Mouse (Mus musculus): ENCODE measurements around the gene Cx3cr1. TPM values are rescaled to one million over a fixed set of nuclear protein-coding genes. Genes with fewer than 3 reads are reported as not detected.
"Not testable (repeated sequence)": the region's sequence is repeated elsewhere in the genome, so short reads cannot be mapped to it uniquely, and the experiment has no call there.

Cx3cr1 gene
- polyA plus RNA-seq, 1 experiment from 2014 or later, result 8.6 TPM

DNA sequence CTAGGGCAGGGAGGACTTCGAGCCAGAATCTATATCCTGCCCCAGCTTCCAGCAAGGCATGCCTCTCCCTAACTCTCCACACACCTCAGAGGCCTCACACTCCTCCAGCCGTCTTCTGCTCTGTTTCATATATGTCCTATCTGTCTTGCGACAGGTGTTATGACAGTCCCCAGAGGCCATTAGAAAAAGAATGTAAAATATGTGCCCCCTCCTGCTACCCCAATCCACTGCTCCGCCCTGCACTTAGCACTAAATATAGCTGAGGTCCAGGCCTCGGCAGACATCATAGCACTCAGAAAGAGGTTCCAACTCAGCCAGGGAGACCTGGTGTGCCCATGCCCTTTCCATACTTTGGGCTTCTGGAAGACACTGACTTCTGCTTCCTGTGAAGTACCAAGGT is 48.5 kb downstream of the Cx3cr1 start:
- H3K4me1 ChIP-seq (replicated peaks; ENCODE audit: control insufficient read depth, insufficient read depth), result no peaks in the 10 kb centered on the region
- no peaks in the 10 kb centered on the region for H3K27me3 ChIP-seq (ENCODE audit: control insufficient read depth, insufficient read depth, low read length)
- ATAC-seq (ENCODE audit: low FRiP score, low TSS enrichment) (no peak), DNase-seq (ENCODE audit: low spot score) (no peak)
- 43% methylated on average over 5 of the region's 5 CpGs for WGBS
- H3K27ac ChIP-seq (replicated peaks), result no peak overlapping the region
- H3K9me3 ChIP-seq (ENCODE audit: control insufficient read depth, low read length), result no peaks in the 10 kb centered on the region
- no peak overlapping the region for H3K4me2 ChIP-seq (replicated peaks; ENCODE audit: low read depth)
- no peak overlapping the region for H3K4me3 ChIP-seq (ENCODE audit: low read depth, low read length)
- H3K9ac ChIP-seq (ENCODE audit: low read length), result no peak overlapping the region
- TF ChIP-seq CTCF (IDR thresholded peaks at IDR 0.05; ENCODE audit: low read depth) (no peak), EP300 (optimal IDR thresholded peaks at IDR 0.05) (no peak)
- H3K36me3 ChIP-seq (ENCODE audit: control insufficient read depth, insufficient read depth, low read length), result no peaks in the 10 kb centered on the region

DNA sequence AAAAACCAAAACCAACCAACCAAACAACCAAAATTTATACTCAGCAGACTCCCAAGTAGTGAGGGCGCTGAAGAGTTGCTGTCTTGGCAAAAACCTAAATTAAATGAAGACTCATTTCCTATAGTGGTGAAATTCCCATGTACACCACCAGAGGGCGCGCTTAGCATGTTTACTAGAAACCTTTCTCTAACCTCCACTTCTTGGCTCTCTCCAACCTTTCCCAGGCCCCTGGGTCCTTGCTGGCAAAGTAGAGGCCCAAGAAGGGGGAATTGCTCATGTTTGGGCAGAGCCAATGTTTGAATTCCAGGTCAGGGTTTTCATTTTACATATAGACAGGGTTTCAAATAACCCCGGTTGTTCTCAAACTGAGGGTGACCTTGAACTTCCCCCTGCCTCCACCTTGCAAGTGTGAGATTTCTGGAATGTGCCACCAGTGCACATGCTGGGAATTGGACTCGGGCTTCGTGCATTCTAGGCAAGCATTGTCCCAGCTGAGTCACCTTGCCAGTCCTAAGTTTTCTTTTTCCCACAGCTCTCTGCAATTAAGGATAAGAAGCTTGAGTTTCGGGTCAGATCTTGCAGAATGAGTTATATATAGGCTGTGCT is 49.3 kb downstream of the Cx3cr1 start:
- TF ChIP-seq EP300 (optimal IDR thresholded peaks at IDR 0.05) (no peak), CTCF (IDR thresholded peaks at IDR 0.05; ENCODE audit: low read depth) (peak; percentile 88)
- Histone ChIP-seq H3K27ac (replicated peaks) (peak overlapping the region; percentile 45; the same call in 1 of the 2 replicates), H3K4me2 (replicated peaks; ENCODE audit: low read depth) (no peak overlapping the region), H3K27me3 (ENCODE audit: control insufficient read depth, insufficient read depth, low read length) (no peaks in the 10 kb centered on the region), H3K9ac (ENCODE audit: low read length) (no peak overlapping the region), H3K4me1 (replicated peaks; ENCODE audit: control insufficient read depth, insufficient read depth) (no peaks in the 10 kb centered on the region), H3K36me3 (ENCODE audit: control insufficient read depth, insufficient read depth, low read length) (no peaks in the 10 kb centered on the region), H3K4me3 (ENCODE audit: low read depth, low read length) (no peak overlapping the region), H3K9me3 (ENCODE audit: control insufficient read depth, low read length) (no peaks in the 10 kb centered on the region)
- WGBS, result 26% methylated on average over 7 of the region's 7 CpGs
- ATAC-seq (ENCODE audit: low FRiP score, low TSS enrichment) (no peak), DNase-seq (ENCODE audit: low spot score) (peak; percentile 75)

DNA sequence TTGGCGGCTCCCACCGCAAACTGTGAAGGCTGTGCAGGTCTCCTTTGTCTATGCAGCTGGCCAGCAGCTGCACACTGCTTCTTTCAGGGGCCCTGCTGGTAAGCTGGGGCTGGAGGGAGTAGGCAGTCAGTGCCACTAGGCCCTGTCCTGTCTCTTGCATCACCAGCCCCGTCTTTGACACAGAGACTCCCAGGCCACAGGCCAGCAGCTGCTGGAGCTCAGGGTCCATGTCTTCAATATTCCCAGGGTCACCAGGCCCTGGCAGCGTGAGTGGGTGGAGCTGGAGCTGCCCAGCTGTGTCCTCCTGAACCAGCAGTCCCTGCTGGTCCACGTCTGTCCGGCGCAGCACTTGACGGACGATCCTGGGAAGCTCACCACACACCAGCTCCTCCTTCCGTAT is 52.7 kb downstream of the Cx3cr1 start:
- no peaks in the 10 kb centered on the region for H3K27me3 ChIP-seq (ENCODE audit: control insufficient read depth, insufficient read depth, low read length)
- 62% methylated on average over 10 of the region's 10 CpGs for WGBS
- no peak for ATAC-seq (ENCODE audit: low FRiP score, low TSS enrichment)
- no peak overlapping the region for H3K9ac ChIP-seq (ENCODE audit: low read length)
- no peak overlapping the region for H3K27ac ChIP-seq (replicated peaks)
- H3K36me3 ChIP-seq (ENCODE audit: control insufficient read depth, insufficient read depth, low read length), result no peaks in the 10 kb centered on the region
- H3K9me3 ChIP-seq (ENCODE audit: control insufficient read depth, low read length), result no peaks in the 10 kb centered on the region
- no peaks in the 10 kb centered on the region for H3K4me1 ChIP-seq (replicated peaks; ENCODE audit: control insufficient read depth, insufficient read depth)
- H3K4me3 ChIP-seq (ENCODE audit: low read depth, low read length), result no peak overlapping the region
- TF ChIP-seq CTCF (IDR thresholded peaks at IDR 0.05; ENCODE audit: low read depth) (no peak), EP300 (optimal IDR thresholded peaks at IDR 0.05) (no peak)
- no peak overlapping the region for H3K4me2 ChIP-seq (replicated peaks; ENCODE audit: low read depth)
- DNase-seq (ENCODE audit: low spot score), result no peak

DNA sequence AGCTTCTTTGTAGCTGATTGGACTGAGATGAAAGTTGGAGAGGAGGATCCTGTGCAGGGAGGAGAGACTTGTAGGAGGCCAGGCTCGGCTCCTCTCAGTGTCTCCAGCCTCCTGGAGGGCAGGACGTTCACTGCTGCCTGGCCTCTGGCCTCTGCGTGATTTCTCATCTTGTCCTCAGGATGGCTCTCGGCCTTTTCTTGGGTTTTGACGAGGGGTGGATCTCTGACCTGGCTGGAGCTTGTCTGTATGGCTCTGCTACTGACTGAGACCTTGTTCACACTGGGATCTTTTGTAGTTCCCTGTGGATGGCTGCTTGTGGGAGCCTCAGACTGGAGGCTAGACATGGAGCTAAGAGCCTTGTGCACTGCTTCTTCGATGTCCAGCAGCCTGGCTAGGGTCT is 54.9 kb downstream of the Cx3cr1 start:
- no peak overlapping the region for H3K27ac ChIP-seq (replicated peaks)
- no peak for TF ChIP-seq EP300 (optimal IDR thresholded peaks at IDR 0.05)
- TF ChIP-seq CTCF (IDR thresholded peaks at IDR 0.05; ENCODE audit: low read depth), result no peak
- no peaks in the 10 kb centered on the region for H3K4me1 ChIP-seq (replicated peaks; ENCODE audit: control insufficient read depth, insufficient read depth)
- no peaks in the 10 kb centered on the region for H3K27me3 ChIP-seq (ENCODE audit: control insufficient read depth, insufficient read depth, low read length)
- H3K4me3 ChIP-seq (ENCODE audit: low read depth, low read length), result no peak overlapping the region
- H3K36me3 ChIP-seq (ENCODE audit: control insufficient read depth, insufficient read depth, low read length), result no peaks in the 10 kb centered on the region
- H3K9ac ChIP-seq (ENCODE audit: low read length), result no peak overlapping the region
- no peak overlapping the region for H3K4me2 ChIP-seq (replicated peaks; ENCODE audit: low read depth)
- H3K9me3 ChIP-seq (ENCODE audit: control insufficient read depth, low read length), result no peaks in the 10 kb centered on the region
- WGBS, result 66% methylated on average over 6 of the region's 6 CpGs
- ATAC-seq (ENCODE audit: low FRiP score, low TSS enrichment) (no peak), DNase-seq (ENCODE audit: low spot score) (no peak)

- H3K4me1 ChIP-seq (replicated peaks; ENCODE audit: control insufficient read depth, insufficient read depth), result no peaks in the 10 kb centered on the region
- no peak overlapping the region for H3K27ac ChIP-seq (replicated peaks)
- H3K36me3 ChIP-seq (ENCODE audit: control insufficient read depth, insufficient read depth, low read length), result no peaks in the 10 kb centered on the region
- H3K9me3 ChIP-seq (ENCODE audit: control insufficient read depth, low read length), result no peaks in the 10 kb centered on the region
- no peak overlapping the region; the same call in 1 of the 2 replicates for H3K9ac ChIP-seq (ENCODE audit: low read length)
- no peak for ATAC-seq (ENCODE audit: low FRiP score, low TSS enrichment)
- no peak for TF ChIP-seq EP300 (optimal IDR thresholded peaks at IDR 0.05)
- no peak for TF ChIP-seq CTCF (IDR thresholded peaks at IDR 0.05; ENCODE audit: low read depth)
- 60% methylated on average over 11 of the region's 11 CpGs for WGBS
- H3K4me3 ChIP-seq (ENCODE audit: low read depth, low read length), result no peak overlapping the region
- H3K4me2 ChIP-seq (replicated peaks; ENCODE audit: low read depth), result no peak overlapping the region
- DNase-seq (ENCODE audit: low spot score), result peak; percentile 65
- no peaks in the 10 kb centered on the region for H3K27me3 ChIP-seq (ENCODE audit: control insufficient read depth, insufficient read depth, low read length)
These were observed 56.3 kb downstream of the Cx3cr1 start for GRCm38 (mm10) chr9:120013251-120013820.

DNA sequence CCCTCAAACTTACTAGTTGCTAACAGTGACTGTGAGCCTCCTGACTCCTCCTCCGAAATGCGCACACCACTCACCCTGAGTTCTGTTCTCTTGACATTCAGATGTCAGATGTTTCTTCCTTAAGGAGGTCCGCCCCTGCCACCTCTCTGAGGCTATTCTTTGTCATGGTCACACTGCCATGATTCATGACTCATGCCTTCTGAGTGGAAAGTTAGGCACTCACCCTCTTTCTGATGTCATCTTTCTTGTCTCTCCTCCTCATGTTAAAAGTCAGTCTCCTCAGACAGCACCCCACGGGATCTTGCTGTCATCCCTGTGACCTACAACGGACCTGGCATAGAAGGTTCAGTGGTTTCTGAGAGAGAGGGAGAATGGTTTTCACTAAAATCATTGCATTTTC is 56.9 kb downstream of the Cx3cr1 start:
- ATAC-seq (ENCODE audit: low FRiP score, low TSS enrichment) (no peak), DNase-seq (ENCODE audit: low spot score) (no peak)
- 83% methylated on average over 5 of the region's 5 CpGs for WGBS
- H3K27ac ChIP-seq (replicated peaks), result no peak overlapping the region
- H3K4me2 ChIP-seq (replicated peaks; ENCODE audit: low read depth), result no peak overlapping the region
- no peaks in the 10 kb centered on the region for H3K27me3 ChIP-seq (ENCODE audit: control insufficient read depth, insufficient read depth, low read length)
- no peak overlapping the region for H3K9ac ChIP-seq (ENCODE audit: low read length)
- no peaks in the 10 kb centered on the region for H3K4me1 ChIP-seq (replicated peaks; ENCODE audit: control insufficient read depth, insufficient read depth)
- H3K4me3 ChIP-seq (ENCODE audit: low read depth, low read length), result no peak overlapping the region
- no peak for TF ChIP-seq CTCF (IDR thresholded peaks at IDR 0.05; ENCODE audit: low read depth)
- no peak for TF ChIP-seq EP300 (optimal IDR thresholded peaks at IDR 0.05)
- no peaks in the 10 kb centered on the region for H3K9me3 ChIP-seq (ENCODE audit: control insufficient read depth, low read length)
- H3K36me3 ChIP-seq (ENCODE audit: control insufficient read depth, insufficient read depth, low read length), result no peaks in the 10 kb centered on the region

DNA sequence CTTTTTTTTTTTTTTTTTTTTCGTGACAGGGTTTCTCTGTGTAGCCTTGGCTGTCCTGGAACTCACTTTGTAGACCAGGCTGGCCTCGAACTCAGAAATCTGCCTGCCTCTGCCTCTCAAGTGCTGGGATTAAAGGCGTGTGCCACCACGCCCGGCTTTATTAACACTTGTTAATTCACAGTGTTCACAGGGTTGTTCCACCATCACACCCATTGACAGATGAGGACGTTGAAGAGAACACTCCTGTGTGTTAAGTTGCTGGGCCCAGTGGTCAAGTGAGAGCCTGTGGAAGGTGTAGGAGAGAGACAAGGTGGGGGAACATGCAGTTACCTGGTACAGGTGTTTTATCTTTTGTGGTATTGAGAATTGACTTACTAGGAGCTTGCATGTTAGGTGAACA is 57.5 kb downstream of the Cx3cr1 start:
- H3K9me3 ChIP-seq (ENCODE audit: control insufficient read depth, low read length); DNase-seq (ENCODE audit: low spot score); H3K4me1 ChIP-seq (replicated peaks; ENCODE audit: control insufficient read depth, insufficient read depth); H3K4me3 ChIP-seq (ENCODE audit: low read depth, low read length); H3K9ac ChIP-seq (ENCODE audit: low read length); ATAC-seq (ENCODE audit: low FRiP score, low TSS enrichment); H3K27me3 ChIP-seq (ENCODE audit: control insufficient read depth, insufficient read depth, low read length); H3K27ac ChIP-seq (replicated peaks); H3K36me3 ChIP-seq (ENCODE audit: control insufficient read depth, insufficient read depth, low read length); H3K4me2 ChIP-seq (replicated peaks; ENCODE audit: low read depth): not testable (repeated sequence)
- 73% methylated on average over 6 of the region's 6 CpGs for WGBS
